In the genomic region with DNA sequence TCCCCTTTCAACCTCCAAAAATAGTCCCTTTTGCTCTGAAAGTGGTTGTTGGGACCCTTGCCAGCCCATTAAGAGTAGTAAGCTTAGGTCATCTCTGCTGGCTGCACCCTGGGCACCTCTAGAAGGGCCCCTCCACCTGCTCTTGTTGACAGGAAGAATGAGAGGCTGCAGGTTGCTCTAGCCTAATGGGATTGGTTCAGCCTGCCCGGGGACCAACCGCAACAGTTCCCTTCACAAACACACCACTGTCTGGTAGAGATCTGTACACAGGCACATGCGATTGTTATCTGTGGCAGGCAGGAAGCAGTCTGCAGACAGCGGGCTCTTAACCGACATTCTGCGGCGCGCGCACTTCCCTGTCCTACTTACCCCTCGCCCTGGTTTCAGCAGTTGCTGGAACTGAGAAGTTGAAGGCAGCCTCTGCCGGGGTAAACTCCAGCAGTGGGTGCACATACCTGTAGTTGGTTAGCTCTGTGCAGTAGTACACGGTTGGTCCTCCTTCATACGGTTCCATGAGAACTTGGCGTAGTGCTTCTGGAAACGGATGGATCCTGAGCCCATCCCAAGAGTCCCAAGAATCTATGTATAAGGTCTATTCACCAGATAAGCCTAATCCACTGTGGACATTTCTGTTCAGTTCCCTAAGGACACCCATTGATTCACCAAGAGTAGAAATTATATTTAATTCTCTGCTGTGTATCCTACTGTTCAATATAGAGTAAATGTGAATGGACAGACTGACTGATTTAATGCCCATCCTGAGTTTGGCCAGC, we compare ENCODE assay signal across 8 mouse cellular contexts. TPM values are rescaled to one million over a fixed set of nuclear protein-coding genes. Genes with fewer than 3 reads are reported as not detected.
DNase-seq lines count a peak whose midpoint lies in the region; ATAC-seq and TF ChIP-seq lines count a peak whose summit lies in the region.

No protein-coding gene starts in this region.

- 0 out of 2 replicates have a peak overlapping the region, but pooled peaks have one; percentile 10 for H3K4me3 ChIP-seq in heart, embryonic 11.5 days (ENCODE audit: low read depth, low read length)
- H3K4me3 ChIP-seq in kidney, postnatal 0 days (replicated peaks; ENCODE audit: low read depth, low read length), result no peak overlapping the region
- H3K4me3 ChIP-seq in thymus, adult 2 months (ENCODE audit: control insufficient read depth, insufficient read depth, low read length), result no peak overlapping the region

- no peaks in the 10 kb centered on the region for H3K36me3 ChIP-seq in heart, embryonic 11.5 days (ENCODE audit: control insufficient read depth, insufficient read depth, low read length)
- H3K36me3 ChIP-seq in kidney, postnatal 0 days (ENCODE audit: insufficient read depth, low read length), result no peaks in the 10 kb centered on the region
- no peaks in the 10 kb centered on the region; the same call in 1 of the 2 replicates for H3K36me3 ChIP-seq in thymus, adult 2 months (ENCODE audit: control insufficient read depth, insufficient read depth, low read length)

- H3K4me1 ChIP-seq in heart, embryonic 11.5 days (ENCODE audit: control insufficient read depth, insufficient read depth, low read length), result peaks cover 67% of the 10 kb centered on the region
- peaks cover 28% of the 10 kb centered on the region for H3K4me1 ChIP-seq in kidney, postnatal 0 days (replicated peaks; ENCODE audit: insufficient read depth, low read length)
- H3K4me1 ChIP-seq in thymus, adult 2 months (replicated peaks; ENCODE audit: control insufficient read depth, insufficient read depth, low read length), result peaks cover 51% of the 10 kb centered on the region

- peak; percentile 45 for DNase-seq in layer of hippocampus, adult 11-12 months (ENCODE audit: low spot score)
- no peak for DNase-seq in layer of hippocampus, adult 8-10 months (ENCODE audit: low spot score in 2 of 2)
- DNase-seq in ZHBTc4 (ENCODE audit: low read depth, low spot score), result peak; percentile 30
- DNase-seq in kidney, postnatal 0 days (ENCODE audit: low spot score), result peak; percentile 58
- DNase-seq in thymus, adult 2 months, result peak; percentile 89
- DNase-seq in retina, postnatal 1 day, result no peak

- H3K4me2 ChIP-seq in heart, embryonic 11.5 days, result peak overlapping the region; percentile 57
- H3K4me2 ChIP-seq in kidney, postnatal 0 days (ENCODE audit: low read length), result no peak overlapping the region

- no peak for TF ChIP-seq CTCF in kidney, postnatal 0 days (IDR thresholded peaks at IDR 0.05; ENCODE audit: low read depth)
- peak; percentile 64; the same call in 1 of the 2 replicates for TF ChIP-seq CTCF in thymus, adult 2 months (IDR thresholded peaks at IDR 0.05; ENCODE audit: borderline replicate concordance, control insufficient read depth, extremely low read depth, insufficient read depth, low read length, poor library complexity)

- peak; percentile 66 for TF ChIP-seq POLR2A in thymus, adult 2 months (IDR thresholded peaks at IDR 0.05; ENCODE audit: control insufficient read depth, extremely low read depth, insufficient read depth, low read length, poor library complexity)

- H3K27ac ChIP-seq in heart, embryonic 11.5 days (ENCODE audit: low read depth, low read length), result peak overlapping the region; percentile 84
- peak overlapping the region; percentile 78; the same call in 1 of the 2 replicates for H3K27ac ChIP-seq in kidney, postnatal 0 days
- peak overlapping the region; percentile 96 for H3K27ac ChIP-seq in thymus, adult 2 months (ENCODE audit: control insufficient read depth, insufficient read depth, low read length)

- H3K27me3 ChIP-seq in heart, embryonic 11.5 days (ENCODE audit: control insufficient read depth, insufficient read depth, low read length), result no peaks in the 10 kb centered on the region
- H3K27me3 ChIP-seq in kidney, postnatal 0 days (ENCODE audit: insufficient read depth, low read length), result no peaks in the 10 kb centered on the region
- H3K27me3 ChIP-seq in thymus, adult 2 months (ENCODE audit: control insufficient read depth, insufficient read depth, low read length), result no peaks in the 10 kb centered on the region

- no peaks in the 10 kb centered on the region for H3K9me3 ChIP-seq in heart, embryonic 11.5 days (replicated peaks; ENCODE audit: control insufficient read depth, low read length)
- H3K9me3 ChIP-seq in kidney, postnatal 0 days (replicated peaks; ENCODE audit: low read length), result no peaks in the 10 kb centered on the region

- ATAC-seq in heart, embryonic 11.5 days (replicated peaks; ENCODE audit: insufficient number of reproducible peaks, low FRiP score, low TSS enrichment), result peak; percentile 55
- peak; percentile 43; the same call in 1 of the 2 replicates for ATAC-seq in kidney, postnatal 0 days (replicated peaks; ENCODE audit: low FRiP score, low read depth)
- peak; percentile 91 for ATAC-seq in megakaryocyte, adult 5-6 weeks (ENCODE audit: poor library complexity, severe bottlenecking)

- no peak overlapping the region for H3K9ac ChIP-seq in heart, embryonic 11.5 days (ENCODE audit: low read depth, low read length)
- no peak overlapping the region for H3K9ac ChIP-seq in kidney, postnatal 0 days (ENCODE audit: low read depth, low read length)

- WGBS in heart, embryonic 11.5 days (ENCODE audit: insufficient replicate concordance), result 35% methylated on average over 15 of the region's 15 CpGs
- 76% methylated on average over 15 of the region's 15 CpGs for WGBS in kidney, postnatal 0 days
- WGBS in thymus, adult 2 months, result 4% methylated on average over 15 of the region's 15 CpGs

RNA-seq across cellular contexts. Expression of gene Ldhd, which starts 34.3 kb away (rescaled TPM):
- total RNA-seq in layer of hippocampus, adult 8-10 months (2022), result 1 to 10 TPM; 7.5 to 9.6 (median 9.0) TPM
- polyA plus RNA-seq in heart, embryonic 11.5 days (2014; fragmentation: Nextera tagmentation; extraction: Ambion mirVana), result 0.39 and 0.52 TPM in 2 replicates
- 3.9 and 4.5 TPM in 2 replicates for polyA plus RNA-seq in kidney, postnatal 0 days (2015; fragmentation: Nextera tagmentation; extraction: Ambion mirVana)
- 0.05 TPM in 1 of 2 replicates, not detected in the other for total RNA-seq in megakaryocyte, adult 5-6 weeks (2015)
- total RNA-seq in megakaryocyte, adult 5-6 weeks (2017), result 0.07 TPM in 1 of 2 replicates, not detected in the other
- 10.4 and 10.7 TPM in 2 replicates for polyA plus RNA-seq in thymus, adult 2 months (2012; rRNA removed)

RNA-seq across cellular contexts. Expression of gene Zfp1, which starts 47.3 kb away (rescaled TPM):
- 10 to 100 TPM; 21.7 to 23.9 (median 22.5) TPM for total RNA-seq in layer of hippocampus, adult 8-10 months (2022)
- polyA plus RNA-seq in heart, embryonic 11.5 days (2014; fragmentation: Nextera tagmentation; extraction: Ambion mirVana), result 16.5 and 18.5 TPM in 2 replicates
- 15.9 and 17.2 TPM in 2 replicates for polyA plus RNA-seq in kidney, postnatal 0 days (2015; fragmentation: Nextera tagmentation; extraction: Ambion mirVana)
- 5.3 and 7.2 TPM in 2 replicates for total RNA-seq in megakaryocyte, adult 5-6 weeks (2015)
- total RNA-seq in megakaryocyte, adult 5-6 weeks (2017), result 8.3 and 10.9 TPM in 2 replicates
- polyA plus RNA-seq in thymus, adult 2 months (2012; rRNA removed), result 10.3 and 11.1 TPM in 2 replicates

Comparison
In these comparisons a context has a peak if more than half of its experiments do, and no peak if none do; other contexts are left out.
1. DNase-seq: peak in layer of hippocampus, adult 11-12 months (single experiment), ZHBTc4 (single experiment), kidney, postnatal 0 days (single experiment) and thymus, adult 2 months (single experiment); none in layer of hippocampus, adult 8-10 months (0 of 2) and retina, postnatal 1 day (single experiment).
2. Peak in every context shown above with its lines, with median percentiles within 50 percentile points of each other: ATAC-seq and H3K27ac ChIP-seq.